Mouse (Mus musculus): ENCODE measurements at regions not wholly inside any gene's neighbourhood (a gene's known extent, or its start where the extent isn't known, plus 50 kb on each side); places are given as distances from the start of the nearest gene placed in this dataset.

GRCm38 (mm10) chr10:96783966-96784365, 167.2 kb downstream of the Btg1 start:
- TF ChIP-seq CTCF (conservative IDR thresholded peaks at IDR 0.05; ENCODE audit: insufficient read depth, insufficient read length, low read depth, low read length) = no peak
- no peak for TF ChIP-seq POLR2A (IDR thresholded peaks at IDR 0.05; ENCODE audit: low read depth, low read length)

Measured in kidney, adult 2 months (tissue).